Mouse (Mus musculus) myocyte (in vitro differentiated cells): Measurements from ENCODE around the gene Atp2a2. TPM values are rescaled to one million over a fixed set of nuclear protein-coding genes. Genes with fewer than 3 reads are reported as not detected.

ENCODE experiments used
- H3K27me3 ChIP-seq: one replicate; pipeline ENCODE4 v1.6.1; 2011; ENCODE audit not compliant: control insufficient read depth, insufficient read depth, insufficient read length
- H3K36me3 ChIP-seq: one replicate; pipeline ENCODE4 v1.6.1; 2011; ENCODE audit not compliant: control insufficient read depth, insufficient read depth
- H3K4me2 ChIP-seq: one replicate; pipeline ENCODE4 v1.6.1; 2011; ENCODE audit warnings: low read depth, control low read depth
- H3K4me3 ChIP-seq: one replicate; pipeline ENCODE4 v1.5.1; 2011; ENCODE audit warnings: mild to moderate bottlenecking, control low read depth, moderate library complexity
- H3K79me2 ChIP-seq: one replicate; pipeline ENCODE4 v1.6.1; 2011; ENCODE audit not compliant: control insufficient read depth, insufficient read depth
- H3ac ChIP-seq: one replicate; pipeline ENCODE4 v1.6.1; 2011; ENCODE audit not compliant: control insufficient read depth, insufficient read length
- CEBPB ChIP-seq: IDR thresholded peaks from 2 replicates; pipeline ENCODE4 v1.6.1; 2011; ENCODE audit warnings: mild to moderate bottlenecking, moderate library complexity; ENCODE audit not compliant: poor library complexity, insufficient read depth, severe bottlenecking
- E2F4 ChIP-seq: IDR thresholded peaks from one replicate; pipeline ENCODE4 v1.6.1; 2011; ENCODE audit warnings: mild to moderate bottlenecking, control low read depth, moderate library complexity; ENCODE audit not compliant: insufficient read depth
- MAX ChIP-seq: IDR thresholded peaks from one replicate; pipeline ENCODE4 v1.6.1; 2011; ENCODE audit warnings: low read depth, mild to moderate bottlenecking, control low read depth
- MYOD1 ChIP-seq, 3 experiments: IDR thresholded peaks; one replicate each; pipeline ENCODE4 v1.6.1; 2011; ENCODE audit warnings: control low read depth in 2 of 3, low read depth in 2 of 3, mild to moderate bottlenecking in 2 of 3, moderate library complexity in 1 of 3; ENCODE audit not compliant: insufficient read length in 2 of 3, control insufficient read depth in 1 of 3
- MYOG ChIP-seq, 3 experiments: IDR thresholded peaks; one replicate each; pipeline ENCODE4 v1.6.1; 2011; ENCODE audit warnings: control low read depth in 2 of 3, low read depth in 2 of 3, mild to moderate bottlenecking in 2 of 3; ENCODE audit not compliant: insufficient read length in 2 of 3, control insufficient read depth in 1 of 3, insufficient read depth in 1 of 3
- POLR2A ChIP-seq: IDR thresholded peaks from one replicate; pipeline ENCODE4 v1.6.1; 2011; ENCODE audit warnings: low read depth, mild to moderate bottlenecking, control low read depth, moderate library complexity; ENCODE audit not compliant: insufficient read length
- POLR2AphosphoS2 ChIP-seq: IDR thresholded peaks from one replicate; pipeline ENCODE4 v1.6.1; 2011; ENCODE audit warnings: low read depth, control low read depth; ENCODE audit not compliant: insufficient read length
- REST ChIP-seq: IDR thresholded peaks from one replicate; pipeline ENCODE4 v1.6.1; 2011; ENCODE audit warnings: mild to moderate bottlenecking, control low read depth, moderate library complexity; ENCODE audit not compliant: insufficient read depth, insufficient read length
- SRF ChIP-seq: IDR thresholded peaks from one replicate; pipeline ENCODE4 v1.6.1; 2011; ENCODE audit warnings: low read depth; ENCODE audit not compliant: control insufficient read depth, insufficient read length
- TCF12 ChIP-seq: IDR thresholded peaks from one replicate; pipeline ENCODE4 v1.6.1; 2011; ENCODE audit warnings: mild to moderate bottlenecking, control low read depth; ENCODE audit not compliant: poor library complexity, insufficient read depth, severe bottlenecking
- TCF3 ChIP-seq: IDR thresholded peaks from one replicate; pipeline ENCODE4 v1.6.1; 2011; ENCODE audit warnings: low read depth, control low read depth; ENCODE audit not compliant: insufficient read length
- USF1 ChIP-seq: IDR thresholded peaks from one replicate; pipeline ENCODE4 v1.6.1; 2011; ENCODE audit warnings: low read depth, mild to moderate bottlenecking, control low read depth, moderate library complexity
- polyA plus RNA-seq: library from polyadenylated mRNA; unstranded; fragments of >200 nt; fragmentation: generic; extraction: Trizol; gene quantifications from one replicate; pipeline ENCODE4 v1.2.1, GENCODE M21; 2012; ENCODE audit warnings: missing spikeins

Gene Atp2a2
- polyA plus RNA-seq, 1 experiment: 295 TPM

DNA sequence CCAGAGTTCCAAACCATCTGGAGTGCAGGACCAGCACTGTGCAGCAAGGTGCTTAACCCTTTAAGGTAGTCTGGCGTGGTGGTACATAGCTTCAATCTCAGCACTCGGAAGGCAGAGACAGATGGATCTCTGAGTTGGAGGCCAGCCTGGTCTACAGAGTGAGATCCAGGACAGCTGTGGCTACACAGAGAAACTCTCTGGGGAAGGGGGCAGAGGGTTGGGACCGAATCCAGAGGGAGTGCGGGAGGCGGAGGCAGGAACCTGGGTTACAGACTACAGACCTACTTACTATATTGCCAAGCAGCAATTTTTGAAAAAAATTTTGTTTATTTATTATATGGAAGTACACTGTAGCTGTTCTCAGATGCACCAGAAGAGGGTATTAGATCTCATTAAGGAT, 87.7 kb downstream of the Atp2a2 start:
- no peaks in the 10 kb centered on the region for H3K27me3 ChIP-seq
- TF ChIP-seq POLR2A (no peak), TCF3 (no peak), TCF12 (no peak), USF1 (no peak), REST (no peak), E2F4 (no peak), SRF (no peak), CEBPB (no peak), POLR2AphosphoS2 (no peak)
- H3ac ChIP-seq: no peak overlapping the region
- no peak overlapping the region for H3K4me3 ChIP-seq
- H3K79me2 ChIP-seq: no peaks in the 10 kb centered on the region
- H3K4me2 ChIP-seq: no peak overlapping the region
- no peaks in the 10 kb centered on the region for H3K36me3 ChIP-seq

DNA sequence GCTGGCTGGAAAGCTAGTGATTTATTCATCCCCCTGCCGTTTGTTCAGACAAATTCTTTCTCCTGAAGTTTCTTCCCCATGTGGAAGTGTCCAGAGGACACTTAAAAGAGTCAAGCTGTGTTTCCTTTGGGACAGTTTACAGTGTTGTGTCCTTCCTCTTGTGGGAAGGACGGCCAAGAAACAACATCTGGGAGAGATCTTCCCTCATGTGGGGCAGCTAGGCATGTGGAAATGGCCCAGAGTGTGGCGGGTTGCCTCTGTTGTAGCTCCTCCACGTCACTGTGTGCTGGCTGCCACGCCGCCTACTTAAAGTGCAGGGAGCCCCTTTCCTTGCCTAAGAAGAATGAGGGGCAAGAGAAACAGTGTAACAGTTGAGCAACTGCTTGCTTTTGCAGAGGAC, 89.2 kb downstream of the Atp2a2 start:
- H3K36me3 ChIP-seq: no peaks in the 10 kb centered on the region
- H3ac ChIP-seq: no peak overlapping the region
- H3K79me2 ChIP-seq: no peaks in the 10 kb centered on the region
- H3K4me3 ChIP-seq: no peak overlapping the region
- no peak overlapping the region for H3K4me2 ChIP-seq
- no peaks in the 10 kb centered on the region for H3K27me3 ChIP-seq
- no peak for TF ChIP-seq SRF
- no peak for TF ChIP-seq CEBPB
- TF ChIP-seq MYOG (IDR thresholded peaks at IDR 0.05; ENCODE audit: control insufficient read depth in 1 of 3, insufficient read depth in 1 of 3, insufficient read length in 2 of 3, low read depth in 2 of 3): no peak
- no peak for TF ChIP-seq POLR2A
- TF ChIP-seq TCF12: no peak
- TF ChIP-seq E2F4: no peak
- no peak for TF ChIP-seq REST
- no peak for TF ChIP-seq USF1
- TF ChIP-seq TCF3: no peak
- no peak for TF ChIP-seq MYOD1 (IDR thresholded peaks at IDR 0.05; ENCODE audit: control insufficient read depth in 1 of 3, insufficient read length in 2 of 3, low read depth in 2 of 3)
- no peak for TF ChIP-seq POLR2AphosphoS2
- no peak for TF ChIP-seq MAX

DNA sequence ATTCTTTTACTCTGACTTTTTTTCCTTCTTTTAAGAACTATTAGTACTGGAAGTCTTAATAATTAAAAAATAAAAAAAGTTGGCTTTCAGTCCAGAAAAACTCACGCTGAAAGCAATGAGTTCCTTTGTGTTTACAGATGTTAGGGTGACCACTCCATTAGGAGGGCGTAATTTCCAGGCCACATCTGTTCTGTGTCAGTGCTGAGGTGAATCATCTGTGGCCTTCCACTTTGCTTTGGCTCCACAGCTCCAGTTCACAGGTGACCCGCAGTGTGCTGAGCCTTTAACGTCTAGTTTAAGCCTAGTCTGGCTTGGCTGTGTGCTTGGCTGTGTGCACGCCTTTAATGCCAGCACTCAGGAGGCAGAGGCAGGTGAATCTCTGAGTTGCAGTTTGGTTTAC, 90.1 kb downstream of the Atp2a2 start:
- H3K27me3 ChIP-seq: no peaks in the 10 kb centered on the region
- H3K4me3 ChIP-seq: no peak overlapping the region
- peaks cover 4% of the 10 kb centered on the region for H3K36me3 ChIP-seq
- TF ChIP-seq E2F4 (no peak), SRF (no peak), TCF3 (no peak), REST (no peak)
- no peaks in the 10 kb centered on the region for H3K79me2 ChIP-seq
- no peak overlapping the region for H3K4me2 ChIP-seq
- H3ac ChIP-seq: no peak overlapping the region

DNA sequence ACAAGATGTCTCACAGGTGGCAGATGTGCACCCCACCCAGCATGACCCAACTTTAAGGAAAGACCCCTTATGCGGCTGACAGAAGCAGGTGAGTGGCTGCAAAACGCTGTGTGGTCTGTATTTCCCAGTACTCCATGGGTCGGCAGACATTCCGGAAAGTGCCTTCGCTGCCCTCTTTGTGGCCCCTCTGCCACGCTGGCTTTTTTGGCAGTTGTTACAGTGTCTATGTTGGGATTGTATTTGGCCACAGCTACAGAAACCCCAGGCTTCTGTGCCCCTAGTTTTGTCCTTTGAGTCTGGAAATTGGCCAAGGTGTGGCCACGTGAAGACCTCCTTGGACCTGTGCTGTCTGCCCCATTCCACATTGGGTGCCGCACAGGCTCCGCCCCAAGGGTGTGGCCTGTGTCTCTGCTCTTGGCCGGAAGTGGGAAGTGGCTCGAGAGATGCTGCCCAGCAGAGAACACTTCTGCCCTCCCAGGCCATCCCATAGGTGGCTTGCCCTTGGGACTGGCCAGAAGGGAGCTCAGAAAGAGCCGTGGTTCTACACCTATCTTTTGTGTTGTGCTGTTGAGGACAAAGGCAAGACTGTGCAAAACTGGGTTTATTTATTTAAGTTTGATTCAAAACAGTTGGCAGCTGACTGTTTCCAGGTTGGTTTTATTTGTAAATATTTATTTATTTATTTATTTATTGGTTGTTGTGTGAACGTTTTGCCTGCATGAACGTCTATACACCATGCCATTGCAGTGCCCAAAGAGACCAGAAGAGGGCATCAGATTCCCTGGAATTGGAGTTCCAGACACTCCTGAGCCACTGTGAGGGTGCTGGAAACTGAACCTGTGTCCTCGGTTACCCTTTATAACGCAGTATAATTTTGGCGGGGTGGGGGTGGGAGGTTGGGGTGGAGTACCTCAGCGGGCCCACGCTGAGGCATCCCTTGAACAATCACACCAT, 92.1 kb downstream of the Atp2a2 start:
- Histone ChIP-seq H3K4me3 (no peak overlapping the region), H3K4me2 (no peak overlapping the region), H3K79me2 (no peaks in the 10 kb centered on the region), H3K36me3 (peaks cover 7% of the 10 kb centered on the region), H3K27me3 (no peaks in the 10 kb centered on the region), H3ac (no peak overlapping the region)
- no peak for TF ChIP-seq MAX
- no peak for TF ChIP-seq CEBPB
- TF ChIP-seq TCF3: no peak
- TF ChIP-seq POLR2A: no peak
- TF ChIP-seq TCF12: no peak

DNA sequence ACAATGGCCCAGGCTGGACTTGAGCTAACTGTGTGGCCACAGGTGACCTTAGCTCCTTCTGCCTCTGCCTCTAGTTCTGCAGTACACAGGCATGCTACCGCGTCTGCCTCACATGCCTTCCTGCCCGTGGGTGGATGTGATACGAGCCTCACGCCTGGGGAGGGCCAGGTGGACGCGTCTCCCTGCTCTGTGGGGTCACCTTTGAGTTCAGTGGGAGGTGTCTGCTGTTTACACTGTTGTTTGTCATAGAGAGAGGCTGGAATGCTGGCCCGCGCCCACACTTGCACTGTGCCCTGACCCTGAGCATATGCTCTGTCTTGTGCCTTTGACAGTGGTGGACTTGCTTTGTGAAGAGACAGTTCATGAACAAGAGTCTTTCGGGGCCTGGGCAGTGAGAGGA, 96.5 kb downstream of the Atp2a2 start:
- H3K4me3 ChIP-seq: no peak overlapping the region
- H3K79me2 ChIP-seq: no peaks in the 10 kb centered on the region
- peaks cover 18% of the 10 kb centered on the region for H3K36me3 ChIP-seq
- TF ChIP-seq REST (no peak), MYOG (IDR thresholded peaks at IDR 0.05; ENCODE audit: control insufficient read depth in 1 of 3, insufficient read depth in 1 of 3, insufficient read length in 2 of 3, low read depth in 2 of 3) (no peak), E2F4 (no peak), MYOD1 (IDR thresholded peaks at IDR 0.05; ENCODE audit: control insufficient read depth in 1 of 3, insufficient read length in 2 of 3, low read depth in 2 of 3) (no peak), CEBPB (no peak), MAX (no peak), TCF12 (no peak), POLR2A (no peak), USF1 (no peak), TCF3 (no peak)
- no peak overlapping the region for H3ac ChIP-seq
- no peak overlapping the region for H3K4me2 ChIP-seq
- H3K27me3 ChIP-seq: no peaks in the 10 kb centered on the region

Other genes starting within 250 kb of the Atp2a2 start
- 4.7 TPM for gene Tctn1, start 237.8 kb downstream of the Atp2a2 start, polyA plus RNA-seq
- 6.2 TPM for gene Pptc7, start 217.9 kb downstream of the Atp2a2 start, polyA plus RNA-seq
- gene Rad9b, start 148.0 kb downstream of the Atp2a2 start, polyA plus RNA-seq: 1.9 TPM
- gene Vps29, start 147.9 kb downstream of the Atp2a2 start, polyA plus RNA-seq: 139 TPM
- 18.9 TPM for gene Gpn3, start 130.3 kb downstream of the Atp2a2 start, polyA plus RNA-seq
- gene Fam216a, start 129.9 kb downstream of the Atp2a2 start, polyA plus RNA-seq: 27.7 TPM
- gene Arpc3, start 110.3 kb downstream of the Atp2a2 start, polyA plus RNA-seq: 217 TPM
- 62.7 TPM for gene Anapc7, start 80.5 kb downstream of the Atp2a2 start, polyA plus RNA-seq
- 5.6 TPM for gene Ift81, start 112.3 kb upstream of the Atp2a2 start, polyA plus RNA-seq
- 2.2 TPM for gene P2rx7, start 141.7 kb upstream of the Atp2a2 start, polyA plus RNA-seq
- 23.2 TPM for gene P2rx4, start 205.3 kb upstream of the Atp2a2 start, polyA plus RNA-seq